9 mouse cellular contexts compared by ENCODE assay signal in genomic region chr1:90849836-90850235, GRCm38 (mm10). TPM values are rescaled to one million over a fixed set of nuclear protein-coding genes. Genes with fewer than 3 reads are reported as not detected.
DNase-seq lines count a peak whose midpoint lies in the region; TF ChIP-seq lines count a peak whose summit lies in the region.
"Had no signal": no experiment of that assay in that cellular context is flagged by ENCODE, and none has a peak within 500 bp of the region (broad histone marks: within the 10 kb centered on the region; RNA-seq: fewer than 3 reads in every experiment).

No protein-coding gene starts in this region.

- no peak overlapping the region for H3K27ac ChIP-seq in thymus, adult 2 months (ENCODE audit: control insufficient read depth, insufficient read depth, low read length)

- DNase-seq in cerebellum, postnatal 10 days, result peak; percentile 53 to 58
- DNase-seq in cerebellum, adult 11 months, result no peak
- DNase-seq in thymus, adult 2 months, result peak; percentile 37
- no peak for DNase-seq in thymus, adult 18-20 months
- peak; percentile 38 to 51 for DNase-seq in heart, postnatal 14 days
- peak; percentile 35 to 57 for DNase-seq in left cerebral cortex, postnatal 25 days (ENCODE audit: low spot score in 2 of 2)
- DNase-seq in retina, embryonic 14.5 days (ENCODE audit: low spot score), result peak; percentile 40
- no peak for DNase-seq in natural killer cell, adult 2 months (ENCODE audit: low spot score in 2 of 2)

- H3K4me3 ChIP-seq in thymus, adult 2 months (ENCODE audit: control insufficient read depth, insufficient read depth, low read length), result no peak overlapping the region

- TF ChIP-seq POLR2A in thymus, adult 2 months (IDR thresholded peaks at IDR 0.05; ENCODE audit: control insufficient read depth, extremely low read depth, insufficient read depth, low read length, poor library complexity), result no peak

- intact Hi-C loops in heart, postnatal 14 days (cut with DNase I), result no loop called here
- intact Hi-C loops in left cerebral cortex, postnatal 25 days (cut with DNase I), result loop anchor here (2.0 kb wide), 1 partner anchor 199 kb away; no protein-coding TSS in a partner anchor

- 44% methylated on average over 8 of the region's 8 CpGs for WGBS in thymus, adult 2 months

- no peaks in the 10 kb centered on the region for H3K36me3 ChIP-seq in thymus, adult 2 months (ENCODE audit: control insufficient read depth, insufficient read depth, low read length)
- H3K36me3 ChIP-seq: G1E had no signal

- no peaks in the 10 kb centered on the region for H3K4me1 ChIP-seq in thymus, adult 2 months (replicated peaks; ENCODE audit: control insufficient read depth, insufficient read depth, low read length)

- TF ChIP-seq CTCF in thymus, adult 2 months (IDR thresholded peaks at IDR 0.05; ENCODE audit: borderline replicate concordance, control insufficient read depth, extremely low read depth, insufficient read depth, low read length, poor library complexity), result no peak

- no peaks in the 10 kb centered on the region for H3K27me3 ChIP-seq in thymus, adult 2 months (ENCODE audit: control insufficient read depth, insufficient read depth, low read length)

RNA-seq across cellular contexts. Expression of gene Col6a3, which starts 6.1 kb away (rescaled TPM):
- polyA plus RNA-seq in thymus, adult 2 months (2012; rRNA removed), result 6.5 and 6.8 TPM in 2 replicates
- 100 to 1,000 TPM in 1 of 2 experiments, 10 to 100 TPM in 1; 90.3 to 105 TPM for total RNA-seq in heart, postnatal 14 days (2021)
- 1 to 10 TPM; 5.5 TPM for total RNA-seq in left cerebral cortex, postnatal 25 days (2021)
- polyA plus RNA-seq: G1E had no signal

Comparison
In these comparisons a context has a peak if more than half of its experiments do, and no peak if none do; other contexts are left out.
1. DNase-seq: peak in cerebellum, postnatal 10 days (2 of 2), thymus, adult 2 months (single experiment), heart, postnatal 14 days (2 of 2), left cerebral cortex, postnatal 25 days (2 of 2) and retina, embryonic 14.5 days (single experiment); none in cerebellum, adult 11 months (single experiment), thymus, adult 18-20 months (0 of 2) and natural killer cell, adult 2 months (0 of 2).
2. RNA of gene Col6a3, which starts 6.1 kb away (total RNA-seq): 90.3 to 105 TPM in heart, postnatal 14 days; 5.5 TPM in left cerebral cortex, postnatal 25 days; every median in the first group is over 10 times any median in the second.